Mouse (Mus musculus): ENCODE data around the gene Stxbp4. TPM values are rescaled to one million over a fixed set of nuclear protein-coding genes. Genes with fewer than 3 reads are reported as not detected.

The Stxbp4 gene
- total and polyA plus RNA-seq, 3 experiments = 4.0 to 4.9 TPM; not detected in 1

DNA sequence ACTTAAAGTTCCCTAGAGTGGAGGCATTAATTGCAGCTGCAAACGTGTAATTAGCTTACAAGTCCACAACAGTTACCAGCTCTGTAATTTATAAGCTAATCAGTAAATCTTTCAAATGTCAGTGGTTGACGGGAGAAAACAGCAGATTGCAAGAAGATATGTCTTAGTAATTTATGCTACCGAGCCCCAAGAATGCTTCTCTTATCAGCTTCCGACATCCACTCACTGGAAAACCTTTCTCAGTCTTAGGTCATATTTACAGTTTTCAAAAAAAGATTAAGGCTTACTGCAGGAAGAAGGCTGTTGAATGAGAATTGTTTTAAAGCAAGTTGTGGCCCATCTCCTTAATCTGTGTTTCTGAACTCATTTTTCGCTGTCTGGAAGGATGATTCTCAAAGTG lies 83.9 kb downstream of the Stxbp4 start (continued):
- TF ChIP-seq CHD1 (IDR thresholded peaks at IDR 0.05; ENCODE audit: low read depth, low read length) = no peak
- no peak for TF ChIP-seq MEF2A (IDR thresholded peaks at IDR 0.05; ENCODE audit: extremely low read depth, insufficient replicate concordance, low read depth, low read length, poor library complexity, severe bottlenecking)
- TF ChIP-seq CTCF (IDR thresholded peaks at IDR 0.05 in 2 of 3, conservative IDR thresholded peaks at IDR 0.05 in 1 of 3; ENCODE audit: control insufficient read depth in 1 of 3, insufficient read depth in 1 of 3, low read depth in 2 of 3, low read length in 3 of 3, poor library complexity in 1 of 3, severe bottlenecking in 1 of 3) = no peak
- TF ChIP-seq TBP (IDR thresholded peaks at IDR 0.05; ENCODE audit: low read depth, low read length) = no peak
- TF ChIP-seq GABPA (IDR thresholded peaks at IDR 0.05; ENCODE audit: low read depth, low read length) = no peak
- TF ChIP-seq BHLHE40 (IDR thresholded peaks at IDR 0.05; ENCODE audit: borderline replicate concordance, low read depth, low read length) = no peak
- TF ChIP-seq MAFK (IDR thresholded peaks at IDR 0.05; ENCODE audit: borderline replicate concordance, low read depth, low read length) = no peak
- no peak for TF ChIP-seq ELF1 (IDR thresholded peaks at IDR 0.05; ENCODE audit: low read depth, low read length)

DNA sequence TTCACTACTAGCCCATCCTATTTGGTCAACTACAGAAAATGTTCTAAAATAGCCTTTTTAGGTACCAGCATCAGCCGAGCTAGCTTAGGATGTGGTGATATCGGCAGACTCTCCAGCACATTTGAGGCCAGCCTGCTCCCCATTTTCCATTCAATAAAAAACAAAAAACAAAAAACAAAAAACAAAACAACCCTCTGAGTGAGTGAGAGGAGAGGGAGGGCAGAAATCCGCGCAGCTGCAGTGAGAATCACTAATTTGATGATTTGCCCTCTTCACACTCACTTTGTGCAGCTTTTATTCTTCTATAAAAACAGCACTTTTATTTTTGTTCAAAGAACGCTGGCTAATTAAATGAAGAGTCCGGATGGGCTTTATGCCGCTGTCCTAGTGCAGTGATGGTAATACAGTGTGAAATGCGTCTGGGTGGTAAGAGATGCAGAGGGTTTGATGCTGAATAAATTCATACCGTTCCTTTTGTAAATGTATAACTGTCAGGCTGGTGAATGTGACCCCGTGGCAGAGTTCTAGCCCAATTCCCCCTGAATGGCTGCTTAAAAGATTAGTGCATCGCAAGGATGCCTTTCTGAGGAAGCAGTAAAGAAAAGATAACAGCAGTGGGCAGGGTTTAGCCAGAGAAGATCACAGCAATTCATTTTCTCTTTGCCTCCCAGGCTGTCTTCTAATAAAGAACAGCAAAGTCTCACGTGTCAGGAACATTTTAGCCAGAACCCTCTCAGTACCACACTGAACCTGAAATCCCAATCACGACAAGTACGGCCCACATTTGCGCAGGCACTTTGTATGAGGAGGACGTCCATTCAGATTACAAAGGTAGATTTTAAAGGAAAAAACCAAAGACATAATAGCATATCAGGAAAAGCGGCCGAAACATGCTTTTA lies 85.3 kb downstream of the Stxbp4 start:
- no peak overlapping the region for H3K4me3 ChIP-seq (ENCODE audit: control insufficient read depth in 1 of 2, insufficient read depth in 1 of 2, low read depth in 2 of 2, low read length in 2 of 2)
- no peaks in the 10 kb centered on the region; the same call in 1 of the 2 replicates for H3K79me2 ChIP-seq (ENCODE audit: control insufficient read depth, insufficient read depth, low read length, poor library complexity)
- H3K9me3 ChIP-seq (replicated peaks; ENCODE audit: insufficient read depth, low read length) = no peaks in the 10 kb centered on the region
- DNase-seq (ENCODE audit: low read depth, low spot score) = peak; percentile 46
- H3K27ac ChIP-seq (ENCODE audit: control insufficient read depth, low read depth, low read length) = no peak overlapping the region
- peaks cover 0 to 48% of the 10 kb centered on the region in 2 experiments; a peak in 3 of 4 replicates for H3K36me3 ChIP-seq (ENCODE audit: control insufficient read depth in 1 of 2, insufficient read depth in 2 of 2, low read length in 2 of 2)
- TF ChIP-seq NRF1 (IDR thresholded peaks at IDR 0.05; ENCODE audit: insufficient read depth, low read depth, low read length, poor library complexity, severe bottlenecking) (no peak), POLR2AphosphoS5 (IDR thresholded peaks at IDR 0.05; ENCODE audit: borderline replicate concordance, low read depth, low read length) (no peak), GATA1 (IDR thresholded peaks at IDR 0.05; ENCODE audit: low read depth, low read length) (peak; percentile 64), EP300 (IDR thresholded peaks at IDR 0.05; ENCODE audit: low read depth in 1 of 2, low read length in 2 of 2) (peak in 1 of 2 experiments; percentile 48; a peak in 3 of 4 replicates), RCOR1 (IDR thresholded peaks at IDR 0.05; ENCODE audit: low read depth, low read length) (peak; percentile 60; the same call in 1 of the 2 replicates)
- H3K9ac ChIP-seq (ENCODE audit: control insufficient read depth, low read depth, low read length, poor library complexity, severe bottlenecking) = no peak overlapping the region
- H3K27me3 ChIP-seq (ENCODE audit: control insufficient read depth in 1 of 2, insufficient read depth in 2 of 2, low read length in 2 of 2) = no peaks in the 10 kb centered on the region
- H3K4me1 ChIP-seq (ENCODE audit: control insufficient read depth in 1 of 2, insufficient read depth in 2 of 2, low read length in 2 of 2) = peaks cover 27 to 37% of the 10 kb centered on the region in 2 experiments

DNA sequence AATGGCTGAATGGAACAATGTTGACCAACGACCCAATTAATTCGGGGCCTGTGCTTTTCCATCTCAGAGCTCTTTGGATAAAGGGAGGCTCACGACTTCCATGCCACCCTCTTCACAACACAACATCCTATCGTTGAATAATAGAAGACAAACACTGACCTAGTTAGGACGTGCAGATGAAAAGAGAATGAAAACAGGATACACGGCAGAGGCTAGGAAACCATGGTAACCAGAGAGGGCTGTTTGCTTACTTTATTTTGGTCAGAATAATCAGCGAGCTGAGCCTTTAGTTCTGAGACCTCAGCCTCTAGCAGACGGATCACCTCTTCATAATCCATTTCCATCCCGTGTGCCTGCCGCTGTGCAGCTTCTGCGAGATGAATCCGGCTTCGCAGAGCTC lies 89.3 kb downstream of the Stxbp4 start:
- no peaks in the 10 kb centered on the region for H3K79me2 ChIP-seq (ENCODE audit: control insufficient read depth, insufficient read depth, low read length, poor library complexity)
- no peaks in the 10 kb centered on the region for H3K27me3 ChIP-seq (ENCODE audit: control insufficient read depth in 1 of 2, insufficient read depth in 2 of 2, low read length in 2 of 2)
- peaks cover 0 to 13% of the 10 kb centered on the region in 2 experiments; a peak in 3 of 4 replicates for H3K36me3 ChIP-seq (ENCODE audit: control insufficient read depth in 1 of 2, insufficient read depth in 2 of 2, low read length in 2 of 2)
- no peak overlapping the region for H3K9ac ChIP-seq (ENCODE audit: control insufficient read depth, low read depth, low read length, poor library complexity, severe bottlenecking)
- H3K27ac ChIP-seq (ENCODE audit: control insufficient read depth, low read depth, low read length) = no peak overlapping the region
- H3K4me1 ChIP-seq (ENCODE audit: control insufficient read depth in 1 of 2, insufficient read depth in 2 of 2, low read length in 2 of 2) = peaks cover 5 to 9% of the 10 kb centered on the region in 2 experiments
- H3K4me3 ChIP-seq (ENCODE audit: control insufficient read depth in 1 of 2, insufficient read depth in 1 of 2, low read depth in 2 of 2, low read length in 2 of 2) = no peak overlapping the region
- no peak for DNase-seq (ENCODE audit: low read depth, low spot score)
- no peaks in the 10 kb centered on the region for H3K9me3 ChIP-seq (replicated peaks; ENCODE audit: insufficient read depth, low read length)
- no peak for TF ChIP-seq MXI1 (IDR thresholded peaks at IDR 0.05; ENCODE audit: low read depth, low read length)
- no peak for TF ChIP-seq NRF1 (IDR thresholded peaks at IDR 0.05; ENCODE audit: insufficient read depth, low read depth, low read length, poor library complexity, severe bottlenecking)
- TF ChIP-seq NELFE (IDR thresholded peaks at IDR 0.05; ENCODE audit: low read depth, low read length) = no peak
- TF ChIP-seq ELF1 (IDR thresholded peaks at IDR 0.05; ENCODE audit: low read depth, low read length) = no peak
- no peak for TF ChIP-seq MYB (IDR thresholded peaks at IDR 0.05; ENCODE audit: low read depth, low read length)
- TF ChIP-seq MAX (IDR thresholded peaks at IDR 0.05; ENCODE audit: low read length) = no peak
- no peak for TF ChIP-seq GATA1 (IDR thresholded peaks at IDR 0.05; ENCODE audit: low read depth, low read length)
- TF ChIP-seq POLR2AphosphoS2 (IDR thresholded peaks at IDR 0.05; ENCODE audit: low read length) = no peak
- no peak for TF ChIP-seq JUND (IDR thresholded peaks at IDR 0.05; ENCODE audit: low read depth, low read length)
- no peak for TF ChIP-seq ZMIZ1 (IDR thresholded peaks at IDR 0.05; ENCODE audit: low read depth, low read length)
- TF ChIP-seq EP300 (IDR thresholded peaks at IDR 0.05; ENCODE audit: low read depth in 1 of 2, low read length in 2 of 2) = no peak
- no peak for TF ChIP-seq ETS1 (IDR thresholded peaks at IDR 0.05; ENCODE audit: low read depth, low read length)
- TF ChIP-seq TAL1 (IDR thresholded peaks at IDR 0.05; ENCODE audit: low read length) = no peak
- no peak for TF ChIP-seq MYC (IDR thresholded peaks at IDR 0.05; ENCODE audit: low read depth, low read length)
- TF ChIP-seq USF2 (IDR thresholded peaks at IDR 0.05; ENCODE audit: borderline replicate concordance in 1 of 2, insufficient read depth in 1 of 2, low read depth in 1 of 2, low read length in 2 of 2) = no peak
- TF ChIP-seq RCOR1 (IDR thresholded peaks at IDR 0.05; ENCODE audit: low read depth, low read length) = no peak
- TF ChIP-seq ZNF384 (IDR thresholded peaks at IDR 0.05; ENCODE audit: low read depth, low read length) = no peak
- no peak for TF ChIP-seq HCFC1 (IDR thresholded peaks at IDR 0.05; ENCODE audit: low read depth, low read length)

All from MEL (cell line).